Mouse (Mus musculus) testis, adult 2 months (tissue): Measurements from ENCODE around the gene Nfs1.

ENCODE experiments used
- CTCF ChIP-seq: fragments of 200-500 bp; IDR thresholded peaks from 2 replicates; pipeline ENCODE4 v1.5.1; 2012; ENCODE audit warnings: low read depth, mild to moderate bottlenecking, inconsistent platforms, low read length, moderate library complexity; ENCODE audit not compliant: control insufficient read depth, insufficient read depth, insufficient replicate concordance
- POLR2A ChIP-seq: fragments of 200-500 bp; IDR thresholded peaks from 2 replicates; pipeline ENCODE4 v1.6.1; 2012; ENCODE audit warnings: low read depth, mild to moderate bottlenecking, inconsistent platforms, low read length, moderate library complexity; ENCODE audit not compliant: control insufficient read depth

- TF ChIP-seq CTCF (no peak), POLR2A (no peak)
Observed at GRCm38 (mm10) chr2:156165478-156165877, 21.5 kb upstream of the Nfs1 start.
